Mouse (Mus musculus) activated CD4-positive, CD25-positive, alpha-beta regulatory T cell (primary cell): Measurements from ENCODE around the gene Acad8. TPM values are rescaled to one million over a fixed set of nuclear protein-coding genes. Genes with fewer than 3 reads are reported as not detected.

Experiments
- polyA plus RNA-seq, 2 experiments: library from polyadenylated mRNA; unstranded; fragments of 100-300 nt; shearing (Covaris generic); gene quantifications; one replicate each; pipeline ENCODE4 v1.2.1; 2017

The Acad8 gene
- polyA plus RNA-seq: 10 to 100 TPM; 27.3 to 29.3 TPM

DNA sequence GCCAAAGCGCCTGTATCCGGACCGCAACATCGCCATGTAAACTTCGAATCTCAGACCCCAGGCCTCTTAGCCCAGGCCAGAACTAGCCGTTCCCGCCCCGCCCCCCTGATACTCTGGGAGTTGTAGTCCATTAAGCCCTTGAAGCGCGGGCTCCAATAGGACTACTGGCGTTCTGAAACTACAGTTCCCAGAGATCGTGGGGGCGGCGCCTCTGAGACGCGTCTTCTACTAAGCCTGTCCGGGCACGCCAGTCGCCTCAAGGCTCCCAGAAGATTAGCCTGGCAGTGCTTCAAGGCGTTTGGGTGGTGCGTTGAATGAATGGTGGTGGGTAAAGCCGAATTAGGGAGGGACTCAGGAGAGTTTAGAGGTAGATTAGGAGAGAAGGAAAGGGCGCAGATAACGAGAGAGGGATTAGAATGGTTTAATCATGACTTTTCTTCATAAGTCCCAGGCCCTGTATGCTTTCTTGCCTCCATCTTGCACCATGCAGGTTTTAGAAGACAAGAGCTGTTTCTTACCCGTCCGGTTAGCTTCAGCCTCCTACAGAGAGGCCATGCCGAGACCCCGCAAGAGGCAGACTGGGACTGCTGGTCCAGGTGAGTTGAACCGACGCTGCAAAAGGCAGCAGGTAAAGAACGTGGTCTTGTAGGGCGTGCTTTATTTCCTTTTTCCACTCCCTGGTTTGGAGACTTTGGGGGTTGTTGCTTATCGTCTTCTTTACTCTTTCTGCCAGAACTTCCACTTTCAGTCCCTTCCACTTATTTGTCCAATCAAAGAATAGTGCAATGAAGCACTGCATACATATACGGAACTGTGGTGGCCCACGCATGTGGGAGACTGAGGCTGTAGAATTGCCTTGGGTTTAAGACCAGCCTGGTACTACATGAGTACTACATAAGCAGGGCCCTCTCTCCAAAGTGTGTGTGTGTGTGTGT lies at the start of gene Acad8, which contains the start of gene Thyn1:
Gene Acad8, minus strand, starts transcription at position 106 of the 935 bp plus-strand sequence.
Gene Thyn1, plus strand, starts transcription at position 250 of the 935 bp plus-strand sequence.

DNA sequence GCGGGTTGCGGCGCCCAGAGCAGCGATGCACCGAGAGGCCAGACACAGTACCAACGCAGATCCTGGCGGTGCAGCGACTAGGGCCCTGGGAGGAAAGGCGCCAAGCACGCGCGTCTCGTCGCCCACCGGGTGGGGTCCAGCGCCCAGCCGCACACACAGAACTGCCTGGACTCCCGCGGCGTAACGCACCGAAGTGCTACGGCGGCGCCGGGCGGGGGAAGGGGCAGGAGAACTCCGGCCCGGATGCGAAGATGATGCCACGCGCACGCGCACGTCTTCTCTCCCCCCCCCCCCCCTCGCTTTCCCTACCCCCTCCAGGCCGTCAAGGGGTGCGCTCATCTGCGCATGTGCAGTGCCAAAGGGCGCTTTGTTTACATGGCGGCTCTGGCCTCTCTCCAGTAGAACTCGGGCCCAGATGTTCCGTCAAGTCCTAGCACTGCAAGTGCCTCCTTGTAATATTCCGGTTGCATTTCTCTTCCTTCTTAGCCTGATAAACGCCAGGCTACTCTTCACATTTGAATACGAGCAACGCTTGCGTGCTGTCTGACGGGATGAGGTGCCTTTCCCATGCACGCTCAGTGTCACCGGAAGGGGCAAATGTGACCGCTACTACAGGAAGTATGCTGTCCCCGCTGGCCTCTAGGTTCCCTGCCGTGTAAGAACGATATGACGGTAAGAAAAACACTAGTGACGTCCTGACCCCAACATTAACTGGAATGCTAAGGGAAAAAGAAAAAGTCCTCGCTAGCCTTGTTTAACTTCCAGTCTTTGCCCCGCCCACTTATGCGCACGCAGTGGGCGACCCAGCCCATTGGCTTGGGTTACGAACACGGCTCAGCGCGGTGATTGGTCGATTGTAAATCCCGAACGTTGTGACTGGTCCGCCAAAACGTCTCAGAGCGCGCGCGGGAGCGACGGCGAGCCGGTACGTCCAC lies 30.7 kb upstream of the Acad8 start, which contains the start of the genes Vps26b and Ncapd3:
Gene Vps26b, minus strand, starts transcription at position 238 of the 935 bp plus-strand sequence.
Gene Ncapd3, plus strand, starts transcription at position 348 of the 935 bp plus-strand sequence.

Other genes starting within 250 kb of the Acad8 start
- under 1 TPM in 1 of 2 experiments, not detected in 1; 0.07 TPM for gene Glb1l2, start 193.1 kb downstream of the Acad8 start, polyA plus RNA-seq
- not detected for gene Glb1l3, start 138.7 kb downstream of the Acad8 start, polyA plus RNA-seq
- under 1 TPM in 1 of 2 experiments, not detected in 1; 0.15 TPM for gene Gm1110, start 76.5 kb downstream of the Acad8 start, polyA plus RNA-seq
- 10 to 100 TPM; 63.6 to 95.3 TPM for gene Thyn1, start 144 bp upstream of the Acad8 start, polyA plus RNA-seq
- gene Vps26b, start 30.5 kb upstream of the Acad8 start, polyA plus RNA-seq: 10 to 100 TPM; 46.3 to 57.5 TPM
- gene Ncapd3, start 30.6 kb upstream of the Acad8 start, polyA plus RNA-seq: 10 to 100 TPM; 24.4 to 30.0 TPM
- gene Jam3, start 155.9 kb upstream of the Acad8 start, polyA plus RNA-seq: not detected